Comparison of ENCODE assay signal across 17 mouse cellular contexts in the genomic region with DNA sequence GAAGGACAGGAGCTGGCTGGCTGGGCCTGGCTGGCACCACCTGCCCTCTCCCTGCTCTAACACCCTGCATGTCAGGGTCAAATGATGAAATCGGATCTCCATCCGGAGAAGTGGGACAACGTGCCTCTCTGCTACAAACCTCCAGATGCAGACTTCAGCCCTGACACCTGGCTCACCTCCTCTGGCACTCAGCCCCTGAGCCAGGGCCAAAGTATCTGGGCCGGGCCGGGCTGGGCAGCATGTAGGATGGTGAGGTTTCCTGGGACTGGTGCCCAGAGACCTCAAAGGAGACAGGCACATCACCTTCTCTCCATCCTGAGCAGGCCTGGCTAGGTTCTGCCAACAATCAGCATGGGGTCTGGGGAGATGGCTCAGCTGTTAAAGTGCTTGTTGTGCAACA.
DNase-seq lines count a peak whose midpoint lies in the region; ATAC-seq and TF ChIP-seq lines count a peak whose summit lies in the region.
"Had no signal": no experiment of that assay in that cellular context is flagged by ENCODE, and none has a peak within 500 bp of the region (broad histone marks: within the 10 kb centered on the region; RNA-seq: fewer than 3 reads in every experiment).

No protein-coding gene starts in this region.

- no peaks in the 10 kb centered on the region for H3K9me3 ChIP-seq in forebrain, embryonic 12.5 days
- H3K9me3 ChIP-seq: intestine, embryonic 15.5 days; liver, embryonic 13.5 days had no signal

- H3K36me3 ChIP-seq in forebrain, embryonic 12.5 days (replicated peaks) = no peaks in the 10 kb centered on the region
- H3K36me3 ChIP-seq: heart, embryonic 13.5 days; hindbrain, embryonic 12.5 days; intestine, embryonic 15.5 days; liver, embryonic 13.5 days; midbrain, embryonic 12.5 days had no signal

- H3K4me3 ChIP-seq in cerebellum, adult 2 months (replicated peaks; ENCODE audit: insufficient read depth, low read depth, low read length) = no peak overlapping the region
- H3K4me3 ChIP-seq in forebrain, embryonic 12.5 days (replicated peaks) = no peak overlapping the region
- H3K4me3 ChIP-seq: heart, embryonic 13.5 days; hindbrain, embryonic 12.5 days; intestine, embryonic 15.5 days; liver, embryonic 13.5 days; midbrain, embryonic 12.5 days had no signal

- H3K4me1 ChIP-seq in cerebellum, adult 2 months (ENCODE audit: control insufficient read depth, insufficient read depth, low read length) = peaks cover 6% of the 10 kb centered on the region; the same call in 1 of the 2 replicates
- H3K4me1 ChIP-seq in forebrain, embryonic 12.5 days = no peaks in the 10 kb centered on the region
- H3K4me1 ChIP-seq: hindbrain, embryonic 12.5 days; intestine, embryonic 15.5 days; liver, embryonic 13.5 days; midbrain, embryonic 12.5 days had no signal

- H3K9ac ChIP-seq in forebrain, embryonic 12.5 days = no peak overlapping the region
- H3K9ac ChIP-seq: forebrain, postnatal 0 days; heart, embryonic 13.5 days; hindbrain, embryonic 12.5 days; intestine, embryonic 15.5 days; liver, embryonic 13.5 days; midbrain, embryonic 12.5 days had no signal

- DNase-seq in cerebellum, adult 2 months = peak; percentile 17 to 44
- no peak for DNase-seq in cerebellum, adult 11 months
- peak; percentile 57 for DNase-seq in kidney, adult 8-10 months
- DNase-seq in kidney, postnatal 10 days = no peak
- peak; percentile 53 to 56 for DNase-seq in cerebellum, postnatal 25 days
- peak; percentile 30 for DNase-seq in kidney, postnatal 14 days
- DNase-seq in retina, embryonic 14.5 days (ENCODE audit: low spot score) = no peak
- DNase-seq: adrenal gland, adult 8-10 months; forebrain, postnatal 0 days; liver, embryonic 13.5 days; lung, postnatal 14 days; thymus, postnatal 25 days had no signal

- H3K27ac ChIP-seq in cerebellum, adult 2 months (ENCODE audit: insufficient read depth, low read length) = no peak overlapping the region
- no peak overlapping the region for H3K27ac ChIP-seq in forebrain, embryonic 12.5 days
- H3K27ac ChIP-seq: heart, embryonic 13.5 days; hindbrain, embryonic 12.5 days; intestine, embryonic 15.5 days; liver, embryonic 13.5 days; midbrain, embryonic 12.5 days had no signal

- 6% methylated on average over 5 of the region's 5 CpGs for WGBS in cerebellum, adult 2 months
- WGBS in forebrain, embryonic 12.5 days = 94% methylated on average over 5 of the region's 5 CpGs

- no peak for TF ChIP-seq POLR2A in cerebellum, adult 2 months (IDR thresholded peaks at IDR 0.05; ENCODE audit: borderline replicate concordance, insufficient read depth, low read length)

- H3K4me2 ChIP-seq in forebrain, embryonic 12.5 days = no peak overlapping the region
- H3K4me2 ChIP-seq: heart, embryonic 13.5 days; hindbrain, embryonic 12.5 days; intestine, embryonic 15.5 days; liver, embryonic 13.5 days; midbrain, embryonic 12.5 days had no signal

- H3K27me3 ChIP-seq in cerebellum, adult 2 months (ENCODE audit: control insufficient read depth, insufficient read depth, low read length) = no peaks in the 10 kb centered on the region; the same call in 1 of the 2 replicates
- no peaks in the 10 kb centered on the region for H3K27me3 ChIP-seq in forebrain, embryonic 12.5 days
- H3K27me3 ChIP-seq: heart, embryonic 13.5 days; hindbrain, embryonic 12.5 days; intestine, embryonic 15.5 days; liver, embryonic 13.5 days; midbrain, embryonic 12.5 days had no signal

- TF ChIP-seq CTCF in cerebellum, adult 2 months (IDR thresholded peaks at IDR 0.05; ENCODE audit: borderline replicate concordance, insufficient read depth, low read depth, low read length) = no peak

- no peak for ATAC-seq in forebrain, embryonic 12.5 days (ENCODE audit: low FRiP score)
- ATAC-seq: forebrain, postnatal 0 days; intestine, embryonic 15.5 days had no signal

Comparison
In these comparisons a context has a peak if more than half of its experiments do, and no peak if none do; other contexts are left out.
1. DNase-seq: peak in cerebellum, adult 2 months (2 of 2), kidney, adult 8-10 months (2 of 2), cerebellum, postnatal 25 days (2 of 2) and kidney, postnatal 14 days (single experiment); none in cerebellum, adult 11 months (single experiment), kidney, postnatal 10 days (single experiment) and retina, embryonic 14.5 days (single experiment).